12 mouse cellular contexts compared by ENCODE assay signal in genomic region chr8:126867121-126867988, GRCm38 (mm10).
DNase-seq lines count a peak whose midpoint lies in the region; ATAC-seq lines count a peak whose summit lies in the region.
"Had no signal": no experiment of that assay in that cellular context is flagged by ENCODE, and none has a peak within 500 bp of the region (broad histone marks: within the 10 kb centered on the region; RNA-seq: fewer than 3 reads in every experiment).

No protein-coding gene starts in this region.

- peak; percentile 89 for DNase-seq in A20 (ENCODE audit: low read depth, low spot score)
- peak; percentile 97 for DNase-seq in induced T-regulatory cell, adult 2 months (ENCODE audit: low read depth)
- peak; percentile 94 for DNase-seq in splenic B cell, adult 2 months (ENCODE audit: low read depth, low spot score)
- no peak for DNase-seq in left cerebral cortex, postnatal 25 days (ENCODE audit: low spot score in 2 of 2)
- DNase-seq in left cerebral cortex, adult 11 months (ENCODE audit: low spot score) = no peak
- no peak for DNase-seq in left cerebral cortex, adult 9 months (ENCODE audit: low spot score in 2 of 2)
- DNase-seq: kidney, postnatal 14 days; right cerebral cortex, postnatal 4 days had no signal

- no peaks in the 10 kb centered on the region for H3K36me3 ChIP-seq in splenic B cell, adult 2 months (ENCODE audit: control insufficient read depth, insufficient read depth, low read length, poor library complexity, severe bottlenecking)
- H3K36me3 ChIP-seq: limb, embryonic 10.5 days; midbrain, embryonic 13.5 days had no signal

- no peaks in the 10 kb centered on the region for H3K27me3 ChIP-seq in splenic B cell, adult 2 months (ENCODE audit: control insufficient read depth, insufficient read depth, low read length, poor library complexity, severe bottlenecking)
- H3K27me3 ChIP-seq: midbrain, embryonic 13.5 days had no signal

- intact Hi-C loops in left cerebral cortex, postnatal 25 days (cut with DNase I) = no loop called here

- peak; percentile 90 for ATAC-seq in CD4-positive, CD25-positive, alpha-beta regulatory T cell, adult 4 months
- ATAC-seq: hindbrain, embryonic 16.5 days; midbrain, embryonic 13.5 days had no signal

Comparison
In these comparisons a context has a peak if more than half of its experiments do, and no peak if none do; other contexts are left out.
1. DNase-seq: peak in A20 (single experiment), induced T-regulatory cell, adult 2 months (single experiment) and splenic B cell, adult 2 months (single experiment); none in left cerebral cortex, postnatal 25 days (0 of 2), left cerebral cortex, adult 11 months (single experiment) and left cerebral cortex, adult 9 months (0 of 2).